Mouse (Mus musculus) ES-Bruce4 (cell line): ENCODE results near the gene Trank1.

Source experiments
- CTCF ChIP-seq: IDR thresholded peaks from one replicate; pipeline ENCODE4 v1.8.1; 2011; ENCODE audit warnings: low read depth, low read length
- EP300 ChIP-seq: IDR thresholded peaks from 2 replicates; pipeline ENCODE4 v1.6.1; 2011; ENCODE audit warnings: low read depth, low read length; ENCODE audit not compliant: insufficient read depth

DNA sequence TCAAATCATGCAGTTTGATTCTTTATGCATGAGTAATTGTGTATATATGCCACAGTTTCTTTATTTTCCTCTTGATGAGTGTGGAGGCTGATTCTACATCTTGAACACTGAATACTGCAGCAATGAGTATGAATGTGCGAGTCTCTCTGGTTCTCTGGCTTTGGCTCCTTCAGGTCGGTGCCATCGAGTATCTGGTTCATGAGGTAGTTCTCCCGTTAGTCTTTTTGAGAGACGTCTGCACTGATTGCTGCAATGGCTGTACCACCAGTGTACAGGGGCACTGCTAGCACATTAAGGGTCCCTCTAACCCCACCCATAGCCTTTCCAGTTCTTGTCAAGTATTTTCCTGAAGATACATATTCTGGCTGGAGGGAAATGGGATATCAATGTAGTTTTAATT, 2.3 kb downstream of the Trank1 start:
- TF ChIP-seq CTCF = no peak
- TF ChIP-seq EP300 = no peak
